Comparison of ENCODE assay signal across 21 mouse cellular contexts in genomic region chr1:170213181-170213879, GRCm38 (mm10). TPM values are rescaled to one million over a fixed set of nuclear protein-coding genes. Genes with fewer than 3 reads are reported as not detected.
DNase-seq lines count a peak whose midpoint lies in the region; ATAC-seq lines count a peak whose summit lies in the region.
"Had no signal": no experiment of that assay in that cellular context is flagged by ENCODE, and none has a peak within 500 bp of the region (broad histone marks: within the 10 kb centered on the region; RNA-seq: fewer than 3 reads in every experiment).

No protein-coding gene starts in this region.

- intact Hi-C loops in gastrocnemius, postnatal 14 days (cut with DNase I; ENCODE audit: low total_unique reads): loop anchor here (10.0 kb wide), 1 partner anchor 391 kb away; no protein-coding TSS in a partner anchor

- no peak overlapping the region for H3K9ac ChIP-seq in hindbrain, embryonic 14.5 days
- H3K9ac ChIP-seq in hindbrain, embryonic 12.5 days: no peak overlapping the region
- H3K9ac ChIP-seq in liver, embryonic 15.5 days: no peak overlapping the region

- peaks cover 39% of the 10 kb centered on the region for H3K36me3 ChIP-seq in hindbrain, embryonic 14.5 days (replicated peaks; ENCODE audit: control insufficient read depth, insufficient read depth)
- peaks cover 24% of the 10 kb centered on the region for H3K36me3 ChIP-seq in hindbrain, embryonic 12.5 days
- peaks cover 38% of the 10 kb centered on the region for H3K36me3 ChIP-seq in liver, embryonic 15.5 days (replicated peaks)

- peaks cover 4% of the 10 kb centered on the region; the same call in 1 of the 2 replicates for H3K27me3 ChIP-seq in hindbrain, embryonic 14.5 days (ENCODE audit: control insufficient read depth, insufficient read depth, low read length)
- 0 out of 2 replicates have a peak, but pooled peaks cover 4% of the 10 kb centered on the region for H3K27me3 ChIP-seq in hindbrain, embryonic 12.5 days
- peaks cover 11% of the 10 kb centered on the region; the same call in 1 of the 2 replicates for H3K27me3 ChIP-seq in liver, embryonic 15.5 days

- peaks cover 11% of the 10 kb centered on the region for H3K4me1 ChIP-seq in hindbrain, embryonic 14.5 days (replicated peaks; ENCODE audit: control insufficient read depth, insufficient read depth, low read length)
- peaks cover 7% of the 10 kb centered on the region for H3K4me1 ChIP-seq in hindbrain, embryonic 12.5 days
- peaks cover 18% of the 10 kb centered on the region for H3K4me1 ChIP-seq in liver, embryonic 15.5 days (replicated peaks)

- ATAC-seq in hindbrain, embryonic 14.5 days (ENCODE audit: low FRiP score): no peak
- ATAC-seq in hindbrain, embryonic 12.5 days (ENCODE audit: low FRiP score): no peak
- ATAC-seq in liver, embryonic 15.5 days (ENCODE audit: insufficient read depth): no peak
- ATAC-seq: forebrain, postnatal 0 days had no signal

- no peak overlapping the region for H3K27ac ChIP-seq in hindbrain, embryonic 14.5 days
- H3K27ac ChIP-seq in hindbrain, embryonic 12.5 days: no peak overlapping the region
- no peak overlapping the region for H3K27ac ChIP-seq in liver, embryonic 15.5 days (replicated peaks)

- no peak for DNase-seq in hindbrain, embryonic 14.5 days (ENCODE audit: low spot score)
- DNase-seq in spleen, postnatal 36 days (ENCODE audit: low spot score in 2 of 2): peak; percentile 25 to 36
- DNase-seq in spleen, postnatal 4 days (ENCODE audit: low spot score in 2 of 2): no peak
- DNase-seq in thymus, postnatal 14 days: no peak
- no peak for DNase-seq in gastrocnemius, postnatal 14 days
- DNase-seq: adrenal gland, postnatal 36 days; cerebellum, postnatal 10 days; embryo, embryonic 11 days; forebrain, postnatal 0 days; gastrocnemius, adult 2 months; lung, postnatal 10 days; right cerebral cortex, postnatal 14 days had no signal

- no peaks in the 10 kb centered on the region for H3K9me3 ChIP-seq in hindbrain, embryonic 14.5 days (ENCODE audit: control insufficient read depth, low read length)
- no peaks in the 10 kb centered on the region for H3K9me3 ChIP-seq in hindbrain, embryonic 12.5 days (replicated peaks)
- H3K9me3 ChIP-seq in liver, embryonic 15.5 days (replicated peaks): no peaks in the 10 kb centered on the region

- H3K4me3 ChIP-seq in hindbrain, embryonic 14.5 days (replicated peaks; ENCODE audit: low read length): no peak overlapping the region
- no peak overlapping the region for H3K4me3 ChIP-seq in hindbrain, embryonic 12.5 days
- H3K4me3 ChIP-seq in liver, embryonic 15.5 days (replicated peaks): peak overlapping the region; percentile 11; the same call in 1 of the 2 replicates

- 95% methylated on average over 10 of the region's 10 CpGs for WGBS in hindbrain, embryonic 14.5 days
- 93% methylated on average over 10 of the region's 10 CpGs for WGBS in hindbrain, embryonic 12.5 days
- 50% methylated on average over 10 of the region's 10 CpGs for whole genome bisulfite sequencing in liver, embryonic 15.5 days (ENCODE audit: insufficient replicate concordance)

- peak overlapping the region; percentile 13; the same call in 1 of the 2 replicates for H3K4me2 ChIP-seq in hindbrain, embryonic 14.5 days (replicated peaks)
- no peak overlapping the region for H3K4me2 ChIP-seq in hindbrain, embryonic 12.5 days (replicated peaks)
- peak overlapping the region; percentile 55 for H3K4me2 ChIP-seq in liver, embryonic 15.5 days

RNA-seq across cellular contexts. Expression of gene Uhmk1, which starts 1.9 kb away (rescaled TPM):
- polyA plus RNA-seq in hindbrain, embryonic 14.5 days (2014; fragmentation: Nextera tagmentation; extraction: Ambion mirVana): 14.4 and 17.2 TPM in 2 replicates
- 15.3 and 16.3 TPM in 2 replicates for polyA plus RNA-seq in hindbrain, embryonic 12.5 days (2016; fragmentation: Nextera tagmentation; extraction: Ambion mirVana)
- 5.4 and 6.0 TPM in 2 replicates for polyA plus RNA-seq in liver, embryonic 15.5 days (2015; fragmentation: Nextera tagmentation; extraction: Ambion mirVana)
- total RNA-seq in gastrocnemius, postnatal 14 days (2021): 10 to 100 TPM; 10.2 to 10.4 TPM

RNA-seq across cellular contexts. Expression of gene Sh2d1b2, which starts 19.2 kb away (rescaled TPM):
- polyA plus RNA-seq in hindbrain, embryonic 14.5 days (2014; fragmentation: Nextera tagmentation; extraction: Ambion mirVana): not detected in 2 replicates
- polyA plus RNA-seq in hindbrain, embryonic 12.5 days (2016; fragmentation: Nextera tagmentation; extraction: Ambion mirVana): not detected in 2 replicates
- polyA plus RNA-seq in liver, embryonic 15.5 days (2015; fragmentation: Nextera tagmentation; extraction: Ambion mirVana): not detected in 2 replicates
- not detected for total RNA-seq in gastrocnemius, postnatal 14 days (2021)
- total RNA-seq: adrenal gland, postnatal 36 days; forebrain, postnatal 0 days; gastrocnemius, adult 2 months; layer of hippocampus, postnatal 25 days; left cerebral cortex, postnatal 36 days; megakaryocyte-erythroid progenitor cell, adult 5-6 weeks had no signal
- polyA plus RNA-seq: CD4-positive, CD25-positive, alpha-beta regulatory T cell, adult 4 months; forebrain, postnatal 0 days; heart, embryonic 14.5 days; kidney, embryonic 14.5 days; large intestine, adult 2 months had no signal

RNA-seq across cellular contexts. Expression of gene Uap1, which starts 38.6 kb away (rescaled TPM):
- 63.8 and 71.3 TPM in 2 replicates for polyA plus RNA-seq in hindbrain, embryonic 14.5 days (2014; fragmentation: Nextera tagmentation; extraction: Ambion mirVana)
- 67.8 and 72.8 TPM in 2 replicates for polyA plus RNA-seq in hindbrain, embryonic 12.5 days (2016; fragmentation: Nextera tagmentation; extraction: Ambion mirVana)
- 29.4 and 33.8 TPM in 2 replicates for polyA plus RNA-seq in liver, embryonic 15.5 days (2015; fragmentation: Nextera tagmentation; extraction: Ambion mirVana)
- 10 to 100 TPM; 29.9 to 36.0 TPM for total RNA-seq in gastrocnemius, postnatal 14 days (2021)

Comparison
In these comparisons a context has a peak if more than half of its experiments do, and no peak if none do; other contexts are left out.
1. DNase-seq: peak in spleen, postnatal 36 days (2 of 2); none in hindbrain, embryonic 14.5 days (single experiment), spleen, postnatal 4 days (0 of 2), thymus, postnatal 14 days (single experiment) and gastrocnemius, postnatal 14 days (single experiment).